In genomic region chr6:50352812-50353211, GRCm38 (mm10) we compare ENCODE assay signal across 13 mouse cellular contexts.
"Had no signal": no experiment of that assay in that cellular context is flagged by ENCODE, and none has a peak within 500 bp of the region (broad histone marks: within the 10 kb centered on the region; RNA-seq: fewer than 3 reads in every experiment).

No protein-coding gene starts in this region.

- H3K4me3 ChIP-seq: limb, embryonic 13.5 days; megakaryocyte, embryonic 14.5 days; midbrain, embryonic 12.5 days had no signal

- H3K9me3 ChIP-seq: limb, embryonic 13.5 days; megakaryocyte, embryonic 14.5 days; midbrain, embryonic 12.5 days had no signal

- DNase-seq: kidney, adult 8-10 months; layer of hippocampus, adult 9-11 months; layer of hippocampus, postnatal 36 days; lung, adult 2 months; lung, postnatal 36 days; thymus, adult 18-20 months; thymus, postnatal 14 days had no signal

- ATAC-seq: lung, postnatal 0 days; midbrain, embryonic 16.5 days had no signal

- H3K36me3 ChIP-seq: midbrain, embryonic 12.5 days had no signal

- H3K27ac ChIP-seq: limb, embryonic 13.5 days; liver, embryonic 14.5 days; midbrain, embryonic 12.5 days had no signal

- H3K9ac ChIP-seq: limb, embryonic 13.5 days; liver, embryonic 14.5 days; midbrain, embryonic 12.5 days had no signal

- H3K4me2 ChIP-seq: limb, embryonic 13.5 days; midbrain, embryonic 12.5 days had no signal

- H3K27me3 ChIP-seq: limb, embryonic 13.5 days; megakaryocyte, embryonic 14.5 days; midbrain, embryonic 12.5 days had no signal
